Mouse (Mus musculus) heart, embryonic 11.5 days (tissue): Measurements from ENCODE around the gene Capn11. TPM values are rescaled to one million over a fixed set of nuclear protein-coding genes. Genes with fewer than 3 reads are reported as not detected.

ENCODE experiments used
- ATAC-seq: fragments of 200-750 bp; cut with Nextera tagmentation; replicated peaks from 2 replicates; pipeline ENCODE4 v1.8.0; 2017; ENCODE audit warnings: moderate library complexity; ENCODE audit not compliant: insufficient number of reproducible peaks, low FRiP score, low TSS enrichment
- H3K27ac ChIP-seq: fragments of 300-500 bp; sonication (generic); 2 replicates; pipeline ENCODE4 v1.5.1; 2014; ENCODE audit warnings: mild to moderate bottlenecking, low read depth, low read length
- H3K27me3 ChIP-seq: fragments of 300-500 bp; sonication (generic); 2 replicates; pipeline ENCODE4 v1.6.1; 2014; ENCODE audit warnings: mild to moderate bottlenecking, low read length, mixed read lengths; ENCODE audit not compliant: control insufficient read depth, insufficient read depth
- H3K36me3 ChIP-seq: fragments of 300-500 bp; sonication (generic); 2 replicates; pipeline ENCODE4 v1.6.1; 2014; ENCODE audit warnings: mild to moderate bottlenecking, low read length, moderate library complexity, mixed read lengths; ENCODE audit not compliant: control insufficient read depth, insufficient read depth
- H3K4me1 ChIP-seq: fragments of 300-500 bp; sonication (generic); 2 replicates; pipeline ENCODE4 v1.6.1; 2014; ENCODE audit warnings: low read length; ENCODE audit not compliant: control insufficient read depth, insufficient read depth
- H3K4me2 ChIP-seq: fragments of 300-500 bp; sonication (generic); 2 replicates; pipeline ENCODE4 v1.6.1; 2014; ENCODE audit warnings: mild to moderate bottlenecking, moderate library complexity
- H3K4me3 ChIP-seq: fragments of 300-500 bp; sonication (generic); 2 replicates; pipeline ENCODE4 v1.5.1; 2014; ENCODE audit warnings: low read depth, low read length
- H3K9ac ChIP-seq: fragments of 300-500 bp; sonication (generic); 2 replicates; pipeline ENCODE4 v1.6.1; 2014; ENCODE audit warnings: mild to moderate bottlenecking, low read depth, low read length, moderate library complexity
- H3K9me3 ChIP-seq: fragments of 300-500 bp; sonication (generic); replicated peaks from 2 replicates; pipeline ENCODE4 v1.6.1; 2016; ENCODE audit warnings: low read length; ENCODE audit not compliant: control insufficient read depth
- WGBS: fragments of 180-500 bp; shearing (Covaris S2); extraction: QIAGEN DNeasy Blood & Tissue Kit; methylation state at CpG from one replicate; pipeline ENCODE4 v1.1.7; 2014; ENCODE audit not compliant: insufficient replicate concordance; 5-methylcytosine and 5-hydroxymethylcytosine counted together
- polyA plus RNA-seq: library from polyadenylated mRNA; unstranded; fragments of >200 nt; fragmentation: Nextera tagmentation; extraction: Ambion mirVana; gene quantifications from 2 replicates; pipeline ENCODE4 v1.2.1, GENCODE M21; 2014

Capn11 gene
- polyA plus RNA-seq, 1 experiment from 2014 or later, result 0.52 TPM

- H3K9ac ChIP-seq, result peak overlapping the region; percentile 62
- no peaks in the 10 kb centered on the region for H3K36me3 ChIP-seq
- 0 out of 2 replicates have a peak, but pooled peaks cover 3% of the 10 kb centered on the region for H3K27me3 ChIP-seq
- peaks cover 34% of the 10 kb centered on the region for H3K4me1 ChIP-seq
- H3K9me3 ChIP-seq, result no peaks in the 10 kb centered on the region
- peak overlapping the region; percentile 58 for H3K4me2 ChIP-seq
- no peak for ATAC-seq
- 8% methylated on average over 22 of the region's 22 CpGs for WGBS
- peak overlapping the region; percentile 35; the same call in 1 of the 2 replicates for H3K27ac ChIP-seq
- peak overlapping the region; percentile 22 for H3K4me3 ChIP-seq
These were observed 57.8 kb downstream of the Capn11 start for GRCm38 (mm10) chr17:45601325-45601724.

- Histone ChIP-seq H3K4me3 (no peak overlapping the region), H3K4me1 (peaks cover 41% of the 10 kb centered on the region), H3K9ac (no peak overlapping the region), H3K9me3 (no peaks in the 10 kb centered on the region), H3K27ac (no peak overlapping the region), H3K4me2 (no peak overlapping the region; the same call in 1 of the 2 replicates), H3K36me3 (no peaks in the 10 kb centered on the region), H3K27me3 (0 out of 2 replicates have a peak, but pooled peaks cover 3% of the 10 kb centered on the region)
- 60% methylated on average over 8 of the region's 8 CpGs for WGBS
- ATAC-seq, result no peak
These were observed 58.9 kb downstream of the Capn11 start for GRCm38 (mm10) chr17:45600267-45600666.

- peak; percentile 68 for ATAC-seq
- peaks cover 46% of the 10 kb centered on the region for H3K4me1 ChIP-seq
These were observed 59.5 kb downstream of the Capn11 start, which contains the start of gene Slc29a1 for GRCm38 (mm10) chr17:45599446-45600242. Slc29a1 (minus strand) TSS chr17:45599606.

GRCm38 (mm10) chr17:45598891-45599290, 60.2 kb downstream of the Capn11 start:
- Histone ChIP-seq H3K4me3 (peak overlapping the region; percentile 44), H3K36me3 (no peaks in the 10 kb centered on the region), H3K4me2 (peak overlapping the region; percentile 81), H3K27me3 (peaks cover 10% of the 10 kb centered on the region), H3K9me3 (no peaks in the 10 kb centered on the region), H3K27ac (no peak overlapping the region), H3K4me1 (peaks cover 54% of the 10 kb centered on the region), H3K9ac (no peak overlapping the region; the same call in 1 of the 2 replicates)
- WGBS, result 56% methylated on average over 3 of the region's 3 CpGs
- no peak for ATAC-seq

More at GRCm38 (mm10) chr17:45599446-45600242, 59.5 kb downstream of the Capn11 start, which contains the start of gene Slc29a1:
- 16% methylated on average over 32 of the region's 32 CpGs for WGBS
- no peak within 1 kb of the TSS for H3K27ac ChIP-seq
- H3K36me3 ChIP-seq, result no peaks in the 10 kb centered on the region
- no peaks in the 10 kb centered on the region for H3K9me3 ChIP-seq
- H3K4me2 ChIP-seq, result peak within 1 kb of the TSS; percentile 81
- H3K9ac ChIP-seq, result peak within 1 kb of the TSS; percentile 64
- H3K27me3 ChIP-seq, result peaks cover 5% of the 10 kb centered on the region
- H3K4me3 ChIP-seq, result peak within 1 kb of the TSS; percentile 44

GRCm38 (mm10) chr17:45598376-45598775, 60.7 kb downstream of the Capn11 start:
- peaks cover 59% of the 10 kb centered on the region for H3K4me1 ChIP-seq
- ATAC-seq, result no peak

GRCm38 (mm10) chr17:45597787-45598186, 61.3 kb downstream of the Capn11 start:
- Histone ChIP-seq H3K9ac (no peak overlapping the region), H3K27me3 (peaks cover 10% of the 10 kb centered on the region), H3K9me3 (no peaks in the 10 kb centered on the region), H3K4me3 (no peak overlapping the region), H3K36me3 (no peaks in the 10 kb centered on the region), H3K4me2 (no peak overlapping the region), H3K4me1 (peaks cover 65% of the 10 kb centered on the region), H3K27ac (no peak overlapping the region)
- ATAC-seq, result no peak
- 42% methylated on average over 3 of the region's 3 CpGs for WGBS

More at GRCm38 (mm10) chr17:45598376-45598775, 60.7 kb downstream of the Capn11 start:
- Histone ChIP-seq H3K4me2 (no peak overlapping the region; the same call in 1 of the 2 replicates), H3K4me3 (no peak overlapping the region), H3K27me3 (peaks cover 10% of the 10 kb centered on the region), H3K9ac (no peak overlapping the region), H3K27ac (no peak overlapping the region), H3K9me3 (no peaks in the 10 kb centered on the region), H3K36me3 (no peaks in the 10 kb centered on the region)
- 90% methylated on average over 2 of the region's 2 CpGs for WGBS

- Histone ChIP-seq H3K27ac (0 out of 2 replicates have a peak overlapping the region, but pooled peaks have one; percentile 7), H3K4me2 (no peak overlapping the region), H3K9me3 (no peaks in the 10 kb centered on the region), H3K9ac (no peak overlapping the region), H3K27me3 (peaks cover 10% of the 10 kb centered on the region), H3K36me3 (no peaks in the 10 kb centered on the region), H3K4me1 (peaks cover 70% of the 10 kb centered on the region), H3K4me3 (no peak overlapping the region)
- 28% methylated on average over 11 of the region's 11 CpGs for WGBS
- ATAC-seq, result no peak; the same call in 1 of the 2 replicates
These were observed 62.3 kb downstream of the Capn11 start for GRCm38 (mm10) chr17:45596631-45597396.

- Histone ChIP-seq H3K27me3 (peaks cover 10% of the 10 kb centered on the region), H3K4me1 (peaks cover 67% of the 10 kb centered on the region), H3K4me2 (peak overlapping the region; percentile 99), H3K9ac (peak overlapping the region; percentile 78; the same call in 1 of the 2 replicates), H3K27ac (peak overlapping the region; percentile 47; the same call in 1 of the 2 replicates), H3K4me3 (peak overlapping the region; percentile 66), H3K36me3 (no peaks in the 10 kb centered on the region), H3K9me3 (no peaks in the 10 kb centered on the region)
- no peak for ATAC-seq
- 8% methylated on average over 23 of the region's 23 CpGs for WGBS
These were observed 63.3 kb downstream of the Capn11 start for GRCm38 (mm10) chr17:45595736-45596390.
